Mouse (Mus musculus): ENCODE measurements around the gene Gpr137b.
"Not testable (repeated sequence)": the region's sequence is repeated elsewhere in the genome, so short reads cannot be mapped to it uniquely, and the experiment has no call there.

- not testable (repeated sequence) for TF ChIP-seq MYOD1 (IDR thresholded peaks at IDR 0.05; ENCODE audit: control insufficient read depth in 1 of 3, insufficient read length in 2 of 3, low read depth in 2 of 3); POLR2A (IDR thresholded peaks at IDR 0.05; ENCODE audit: insufficient read length, low read depth); TCF3 (IDR thresholded peaks at IDR 0.05; ENCODE audit: insufficient read length, low read depth); TCF12 (IDR thresholded peaks at IDR 0.05; ENCODE audit: insufficient read depth, poor library complexity, severe bottlenecking); CEBPB (IDR thresholded peaks at IDR 0.05; ENCODE audit: insufficient read depth, poor library complexity, severe bottlenecking); E2F4 (IDR thresholded peaks at IDR 0.05; ENCODE audit: insufficient read depth); MAX (IDR thresholded peaks at IDR 0.05; ENCODE audit: low read depth); USF1 (IDR thresholded peaks at IDR 0.05; ENCODE audit: low read depth); POLR2AphosphoS2 (IDR thresholded peaks at IDR 0.05; ENCODE audit: insufficient read length, low read depth); REST (IDR thresholded peaks at IDR 0.05; ENCODE audit: insufficient read depth, insufficient read length); SRF (IDR thresholded peaks at IDR 0.05; ENCODE audit: control insufficient read depth, insufficient read length, low read depth)
Measured at GRCm38 (mm10) chr13:13366371-13366770, 27.4 kb downstream of the Gpr137b start.
